Mouse (Mus musculus): ENCODE measurements around the gene Lrrc8c. TPM values are rescaled to one million over a fixed set of nuclear protein-coding genes. Genes with fewer than 3 reads are reported as not detected.

The Lrrc8c gene
- polyA plus RNA-seq, 1 experiment = 69.4 TPM

- H3K27ac ChIP-seq (ENCODE audit: control insufficient read depth, insufficient read depth, low read length) = no peak overlapping the region
- no peaks in the 10 kb centered on the region for H3K27me3 ChIP-seq (ENCODE audit: control insufficient read depth, insufficient read depth, low read length)
- WGBS = 56% methylated on average over 12 of the region's 12 CpGs
- no peak overlapping the region for H3K4me3 ChIP-seq (ENCODE audit: control insufficient read depth, insufficient read depth, low read length)
- DNase-seq = peak; percentile 71
- H3K4me1 ChIP-seq (replicated peaks; ENCODE audit: control insufficient read depth, insufficient read depth, low read length) = peaks cover 36% of the 10 kb centered on the region
- no peaks in the 10 kb centered on the region for H3K36me3 ChIP-seq (ENCODE audit: control insufficient read depth, insufficient read depth, low read length)
- 0 out of 2 replicates have a peak, but pooled peaks have one; percentile 12 for TF ChIP-seq CTCF (IDR thresholded peaks at IDR 0.05; ENCODE audit: borderline replicate concordance, control insufficient read depth, extremely low read depth, insufficient read depth, low read length, poor library complexity)
- no peak for TF ChIP-seq POLR2A (IDR thresholded peaks at IDR 0.05; ENCODE audit: control insufficient read depth, extremely low read depth, insufficient read depth, low read length, poor library complexity)
Observed at GRCm38 (mm10) chr5:105500132-105501121, 18.8 kb upstream of the Lrrc8c start.

- TF ChIP-seq POLR2A (IDR thresholded peaks at IDR 0.05; ENCODE audit: control insufficient read depth, extremely low read depth, insufficient read depth, low read length, poor library complexity) (no peak), CTCF (IDR thresholded peaks at IDR 0.05; ENCODE audit: borderline replicate concordance, control insufficient read depth, extremely low read depth, insufficient read depth, low read length, poor library complexity) (no peak)
- no peaks in the 10 kb centered on the region for H3K36me3 ChIP-seq (ENCODE audit: control insufficient read depth, insufficient read depth, low read length)
- WGBS = 71% methylated on average over 3 of the region's 3 CpGs
- no peak overlapping the region for H3K4me3 ChIP-seq (ENCODE audit: control insufficient read depth, insufficient read depth, low read length)
- peaks cover 34% of the 10 kb centered on the region for H3K4me1 ChIP-seq (replicated peaks; ENCODE audit: control insufficient read depth, insufficient read depth, low read length)
- DNase-seq = no peak
- no peak overlapping the region for H3K27ac ChIP-seq (ENCODE audit: control insufficient read depth, insufficient read depth, low read length)
- H3K27me3 ChIP-seq (ENCODE audit: control insufficient read depth, insufficient read depth, low read length) = no peaks in the 10 kb centered on the region
Observed at GRCm38 (mm10) chr5:105501136-105501535, 18.1 kb upstream of the Lrrc8c start.

GRCm38 (mm10) chr5:105508813-105509212, 10.4 kb upstream of the Lrrc8c start:
- peaks cover 3% of the 10 kb centered on the region for H3K4me1 ChIP-seq (replicated peaks; ENCODE audit: control insufficient read depth, insufficient read depth, low read length)
- no peaks in the 10 kb centered on the region for H3K36me3 ChIP-seq (ENCODE audit: control insufficient read depth, insufficient read depth, low read length)
- H3K27ac ChIP-seq (ENCODE audit: control insufficient read depth, insufficient read depth, low read length) = no peak overlapping the region
- no peak overlapping the region for H3K4me3 ChIP-seq (ENCODE audit: control insufficient read depth, insufficient read depth, low read length)
- WGBS = 83% methylated on average over 6 of the region's 6 CpGs
- no peak for TF ChIP-seq CTCF (IDR thresholded peaks at IDR 0.05; ENCODE audit: borderline replicate concordance, control insufficient read depth, extremely low read depth, insufficient read depth, low read length, poor library complexity)
- TF ChIP-seq POLR2A (IDR thresholded peaks at IDR 0.05; ENCODE audit: control insufficient read depth, extremely low read depth, insufficient read depth, low read length, poor library complexity) = no peak
- no peak for DNase-seq
- H3K27me3 ChIP-seq (ENCODE audit: control insufficient read depth, insufficient read depth, low read length) = no peaks in the 10 kb centered on the region

GRCm38 (mm10) chr5:105512297-105512696, 6.9 kb upstream of the Lrrc8c start:
- WGBS = 88% methylated on average over 4 of the region's 4 CpGs
- Histone ChIP-seq H3K4me3 (ENCODE audit: control insufficient read depth, insufficient read depth, low read length) (no peak overlapping the region), H3K27ac (ENCODE audit: control insufficient read depth, insufficient read depth, low read length) (no peak overlapping the region), H3K27me3 (ENCODE audit: control insufficient read depth, insufficient read depth, low read length) (no peaks in the 10 kb centered on the region), H3K4me1 (replicated peaks; ENCODE audit: control insufficient read depth, insufficient read depth, low read length) (peaks cover 7% of the 10 kb centered on the region), H3K36me3 (ENCODE audit: control insufficient read depth, insufficient read depth, low read length) (no peaks in the 10 kb centered on the region)
- DNase-seq = no peak
- TF ChIP-seq CTCF (IDR thresholded peaks at IDR 0.05; ENCODE audit: borderline replicate concordance, control insufficient read depth, extremely low read depth, insufficient read depth, low read length, poor library complexity) (no peak), POLR2A (IDR thresholded peaks at IDR 0.05; ENCODE audit: control insufficient read depth, extremely low read depth, insufficient read depth, low read length, poor library complexity) (no peak)

GRCm38 (mm10) chr5:105515532-105515931, 3.7 kb upstream of the Lrrc8c start:
- 7% methylated on average over 6 of the region's 6 CpGs for WGBS
- no peak overlapping the region for H3K27ac ChIP-seq (ENCODE audit: control insufficient read depth, insufficient read depth, low read length)
- no peak overlapping the region for H3K4me3 ChIP-seq (ENCODE audit: control insufficient read depth, insufficient read depth, low read length)

GRCm38 (mm10) chr5:105516290-105516689, 2.9 kb upstream of the Lrrc8c start:
- Histone ChIP-seq H3K27me3 (ENCODE audit: control insufficient read depth, insufficient read depth, low read length) (no peaks in the 10 kb centered on the region), H3K4me3 (ENCODE audit: control insufficient read depth, insufficient read depth, low read length) (no peak overlapping the region), H3K4me1 (replicated peaks; ENCODE audit: control insufficient read depth, insufficient read depth, low read length) (peaks cover 16% of the 10 kb centered on the region), H3K27ac (ENCODE audit: control insufficient read depth, insufficient read depth, low read length) (no peak overlapping the region), H3K36me3 (ENCODE audit: control insufficient read depth, insufficient read depth, low read length) (no peaks in the 10 kb centered on the region)
- 81% methylated on average over 3 of the region's 3 CpGs for WGBS
- TF ChIP-seq POLR2A (IDR thresholded peaks at IDR 0.05; ENCODE audit: control insufficient read depth, extremely low read depth, insufficient read depth, low read length, poor library complexity) = no peak
- TF ChIP-seq CTCF (IDR thresholded peaks at IDR 0.05; ENCODE audit: borderline replicate concordance, control insufficient read depth, extremely low read depth, insufficient read depth, low read length, poor library complexity) = no peak
- no peak for DNase-seq

More at GRCm38 (mm10) chr5:105515532-105515931, 3.7 kb upstream of the Lrrc8c start:
- H3K4me1 ChIP-seq (replicated peaks; ENCODE audit: control insufficient read depth, insufficient read depth, low read length) = peaks cover 16% of the 10 kb centered on the region
- no peak for DNase-seq
- TF ChIP-seq POLR2A (IDR thresholded peaks at IDR 0.05; ENCODE audit: control insufficient read depth, extremely low read depth, insufficient read depth, low read length, poor library complexity) (no peak), CTCF (IDR thresholded peaks at IDR 0.05; ENCODE audit: borderline replicate concordance, control insufficient read depth, extremely low read depth, insufficient read depth, low read length, poor library complexity) (no peak)
- no peaks in the 10 kb centered on the region for H3K36me3 ChIP-seq (ENCODE audit: control insufficient read depth, insufficient read depth, low read length)
- H3K27me3 ChIP-seq (ENCODE audit: control insufficient read depth, insufficient read depth, low read length) = no peaks in the 10 kb centered on the region

Measured in thymus, adult 2 months (tissue).